ENCODE assay signal across 13 mouse cellular contexts in the genomic region with DNA sequence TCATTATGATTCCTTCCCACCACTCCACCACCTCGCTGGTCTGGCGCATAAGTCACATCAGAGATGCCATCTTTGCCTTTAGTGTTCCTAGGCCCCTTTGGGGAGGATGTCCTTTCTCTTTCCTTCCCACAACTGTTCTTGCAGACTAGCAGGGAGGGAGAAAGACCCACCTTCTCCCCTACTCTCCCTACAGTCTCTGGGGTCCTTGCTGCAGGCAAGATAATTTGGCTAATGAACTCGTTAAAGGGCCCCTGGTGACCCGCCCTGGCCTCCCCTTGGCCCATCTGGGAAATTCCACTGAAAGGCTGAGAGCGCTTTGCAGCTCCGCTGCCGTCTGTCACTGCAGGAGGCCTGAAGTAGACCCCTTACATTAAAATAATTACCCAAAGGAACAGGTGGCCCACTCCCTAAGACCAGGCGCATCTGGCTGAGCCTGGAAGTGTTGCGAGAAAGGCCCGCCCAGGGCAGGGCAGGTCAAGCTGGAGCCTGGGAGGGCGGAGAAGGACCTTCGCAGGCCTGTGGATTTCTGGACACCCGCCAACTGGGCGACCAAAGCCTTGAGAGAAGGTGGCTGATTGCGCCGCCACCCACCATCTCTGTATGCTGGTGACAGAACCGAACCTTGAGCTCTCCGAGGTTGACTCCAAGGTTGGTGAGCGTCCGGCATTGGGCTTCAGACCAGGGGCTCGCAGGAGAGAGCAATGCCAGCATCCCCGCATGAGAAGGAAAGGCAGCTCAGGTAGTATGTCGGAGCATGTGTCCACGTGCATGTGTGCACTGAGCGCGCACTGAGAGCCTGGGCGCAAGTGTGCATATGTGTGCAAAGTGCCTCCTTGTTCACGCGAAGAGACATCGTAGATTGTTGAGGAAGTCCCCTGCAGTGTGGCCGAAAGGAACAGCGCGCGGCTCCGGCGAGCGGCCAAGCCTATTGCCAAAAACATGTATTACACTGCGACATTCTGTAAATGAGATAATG. TPM values are rescaled to one million over a fixed set of nuclear protein-coding genes. Genes with fewer than 3 reads are reported as not detected.
DNase-seq lines count a peak whose midpoint lies in the region; ATAC-seq and TF ChIP-seq lines count a peak whose summit lies in the region.
"Had no signal": no experiment of that assay in that cellular context is flagged by ENCODE, and none has a peak within 500 bp of the region (broad histone marks: within the 10 kb centered on the region; RNA-seq: fewer than 3 reads in every experiment).

No protein-coding gene starts in this region.

- TF ChIP-seq POLR2A in limb, embryonic 14.5 days (IDR thresholded peaks at IDR 0.05; ENCODE audit: borderline replicate concordance, extremely low read depth, insufficient read depth, insufficient read length), result no peak

- peaks cover 14% of the 10 kb centered on the region for H3K4me1 ChIP-seq in forebrain, embryonic 10.5 days
- no peaks in the 10 kb centered on the region for H3K4me1 ChIP-seq in forebrain, embryonic 16.5 days (replicated peaks; ENCODE audit: control insufficient read depth, insufficient read depth, low read length)
- peaks cover 5% of the 10 kb centered on the region; the same call in 1 of the 2 replicates for H3K4me1 ChIP-seq in limb, embryonic 14.5 days (ENCODE audit: control insufficient read depth, insufficient read depth, low read length)

- peak; percentile 39 for DNase-seq in forebrain, embryonic 10.5 days (ENCODE audit: extremely low spot score, low spot score)
- peak; percentile 20 for DNase-seq in left cerebral cortex, postnatal 4 days
- no peak for DNase-seq in left cerebral cortex, postnatal 36 days (ENCODE audit: low spot score in 2 of 2)
- DNase-seq in embryo, embryonic 10 days (ENCODE audit: low spot score), result peak; percentile 43
- DNase-seq in limb, embryonic 14.5 days (ENCODE audit: low spot score), result no peak
- DNase-seq in liver, result no peak
- DNase-seq in urinary bladder, postnatal 14 days (ENCODE audit: low spot score), result no peak
- DNase-seq: cerebellum, adult 11-12 months; lung, embryonic 14.5 days had no signal

- H3K9me3 ChIP-seq in forebrain, embryonic 10.5 days, result no peaks in the 10 kb centered on the region
- H3K9me3 ChIP-seq in forebrain, embryonic 16.5 days (ENCODE audit: control insufficient read depth, low read length), result no peaks in the 10 kb centered on the region
- no peaks in the 10 kb centered on the region for H3K9me3 ChIP-seq in limb, embryonic 14.5 days (ENCODE audit: control insufficient read depth, low read length)
- H3K9me3 ChIP-seq: forebrain, embryonic 15.5 days; neural tube, embryonic 13.5 days had no signal

- no peak for ATAC-seq in forebrain, embryonic 16.5 days
- ATAC-seq in limb, embryonic 14.5 days (ENCODE audit: low FRiP score, low read depth), result no peak
- ATAC-seq: forebrain, embryonic 15.5 days had no signal

- no peak overlapping the region for H3K4me2 ChIP-seq in forebrain, embryonic 16.5 days (ENCODE audit: low read length)
- H3K4me2 ChIP-seq in limb, embryonic 14.5 days (replicated peaks; ENCODE audit: low read depth, low read length, severe bottlenecking), result 0 out of 2 replicates have a peak overlapping the region, but pooled peaks have one; percentile 5
- H3K4me2 ChIP-seq: forebrain, embryonic 15.5 days; lung, embryonic 14.5 days; neural tube, embryonic 13.5 days had no signal

- no peak overlapping the region for H3K9ac ChIP-seq in forebrain, embryonic 16.5 days (replicated peaks; ENCODE audit: low read depth, low read length)
- H3K9ac ChIP-seq in limb, embryonic 14.5 days (ENCODE audit: low read depth, low read length, severe bottlenecking), result no peak overlapping the region
- H3K9ac ChIP-seq: forebrain, embryonic 15.5 days; lung, embryonic 14.5 days; neural tube, embryonic 13.5 days had no signal

- H3K27ac ChIP-seq in forebrain, embryonic 10.5 days, result no peak overlapping the region
- no peak overlapping the region for H3K27ac ChIP-seq in forebrain, embryonic 16.5 days (ENCODE audit: low read length)
- H3K27ac ChIP-seq in limb, embryonic 14.5 days (replicated peaks; ENCODE audit: low read depth, low read length), result no peak overlapping the region
- H3K27ac ChIP-seq: forebrain, embryonic 15.5 days; layer of hippocampus, adult 2 months; neural tube, embryonic 13.5 days had no signal

- under 1% methylated on average over 38 of the region's 38 CpGs for WGBS in forebrain, embryonic 10.5 days
- 1% methylated on average over 38 of the region's 38 CpGs for WGBS in forebrain, embryonic 16.5 days
- WGBS in limb, embryonic 14.5 days, result 2% methylated on average over 38 of the region's 38 CpGs

- H3K4me3 ChIP-seq in forebrain, embryonic 10.5 days, result no peak overlapping the region
- no peak overlapping the region for H3K4me3 ChIP-seq in forebrain, embryonic 16.5 days (replicated peaks; ENCODE audit: low read length)
- H3K4me3 ChIP-seq in limb, embryonic 14.5 days (replicated peaks; ENCODE audit: low read length), result peak overlapping the region; percentile 4; the same call in 1 of the 2 replicates
- H3K4me3 ChIP-seq: forebrain, embryonic 15.5 days; layer of hippocampus, adult 2 months; neural tube, embryonic 13.5 days had no signal

- H3K27me3 ChIP-seq in forebrain, embryonic 10.5 days (ENCODE audit: poor library complexity, severe bottlenecking), result peaks cover 100% of the 10 kb centered on the region
- H3K27me3 ChIP-seq in forebrain, embryonic 16.5 days (replicated peaks; ENCODE audit: control insufficient read depth, insufficient read depth, low read length), result peaks cover 88% of the 10 kb centered on the region
- peaks cover 90% of the 10 kb centered on the region for H3K27me3 ChIP-seq in limb, embryonic 14.5 days (ENCODE audit: control insufficient read depth, insufficient read depth, low read length)

- intact Hi-C loops in left cerebral cortex, postnatal 4 days (cut with DNase I), result no loop called here
- intact Hi-C loops in left cerebral cortex, postnatal 36 days (cut with DNase I), result loop anchor here (5.0 kb wide), 1 partner anchor 1363 kb away; no protein-coding TSS in a partner anchor

- H3K36me3 ChIP-seq in forebrain, embryonic 10.5 days (replicated peaks), result no peaks in the 10 kb centered on the region
- no peaks in the 10 kb centered on the region for H3K36me3 ChIP-seq in forebrain, embryonic 16.5 days (ENCODE audit: control insufficient read depth, insufficient read depth)
- H3K36me3 ChIP-seq in limb, embryonic 14.5 days (ENCODE audit: control insufficient read depth, insufficient read depth, low read length), result no peaks in the 10 kb centered on the region
- H3K36me3 ChIP-seq: forebrain, embryonic 15.5 days; neural tube, embryonic 13.5 days had no signal

RNA-seq across cellular contexts. Expression of a gene that starts 7.0 kb away (rescaled TPM):
- polyA plus RNA-seq in forebrain, embryonic 10.5 days (2016; fragmentation: Nextera tagmentation; extraction: Ambion mirVana), result not detected in 2 replicates
- polyA plus RNA-seq in forebrain, embryonic 16.5 days (2015; fragmentation: Nextera tagmentation; extraction: Ambion mirVana), result not detected in 2 replicates
- not detected for total RNA-seq in left cerebral cortex, postnatal 4 days (2021)
- total RNA-seq in left cerebral cortex, postnatal 36 days (2021), result not detected
- 0.05 and 0.06 TPM in 2 replicates for polyA plus RNA-seq in limb, embryonic 14.5 days (2012; rRNA removed)
- not detected in 2 replicates for polyA plus RNA-seq in limb, embryonic 14.5 days (2014; fragmentation: Nextera tagmentation; extraction: Ambion mirVana)
- total RNA-seq: layer of hippocampus, adult 2 months had no signal
- polyA plus RNA-seq: forebrain, embryonic 15.5 days; lung, embryonic 14.5 days had no signal

RNA-seq across cellular contexts. Expression of a gene that starts 50.8 kb away (rescaled TPM):
- polyA plus RNA-seq in forebrain, embryonic 10.5 days (2016; fragmentation: Nextera tagmentation; extraction: Ambion mirVana), result 35.1 and 40.6 TPM in 2 replicates
- polyA plus RNA-seq in forebrain, embryonic 16.5 days (2015; fragmentation: Nextera tagmentation; extraction: Ambion mirVana), result 24.1 and 26.0 TPM in 2 replicates
- total RNA-seq in left cerebral cortex, postnatal 4 days (2021), result 10 to 100 TPM; 21.9 to 22.4 TPM
- 10 to 100 TPM; 20.7 to 21.4 TPM for total RNA-seq in left cerebral cortex, postnatal 36 days (2021)
- polyA plus RNA-seq in limb, embryonic 14.5 days (2012; rRNA removed), result 16.1 and 19.0 TPM in 2 replicates
- polyA plus RNA-seq in limb, embryonic 14.5 days (2014; fragmentation: Nextera tagmentation; extraction: Ambion mirVana), result 22.0 and 23.7 TPM in 2 replicates

Comparison
In these comparisons a context has a peak if more than half of its experiments do, and no peak if none do; other contexts are left out.
1. DNase-seq: peak in forebrain, embryonic 10.5 days (single experiment), left cerebral cortex, postnatal 4 days (single experiment) and embryo, embryonic 10 days (single experiment); none in left cerebral cortex, postnatal 36 days (0 of 2), limb, embryonic 14.5 days (single experiment), liver (single experiment) and urinary bladder, postnatal 14 days (single experiment).